Mouse (Mus musculus): ENCODE data around the gene Gm10283. TPM values are rescaled to one million over a fixed set of nuclear protein-coding genes. Genes with fewer than 3 reads are reported as not detected.

The Gm10283 gene
- total and polyA plus RNA-seq, 3 experiments = not detected

DNA sequence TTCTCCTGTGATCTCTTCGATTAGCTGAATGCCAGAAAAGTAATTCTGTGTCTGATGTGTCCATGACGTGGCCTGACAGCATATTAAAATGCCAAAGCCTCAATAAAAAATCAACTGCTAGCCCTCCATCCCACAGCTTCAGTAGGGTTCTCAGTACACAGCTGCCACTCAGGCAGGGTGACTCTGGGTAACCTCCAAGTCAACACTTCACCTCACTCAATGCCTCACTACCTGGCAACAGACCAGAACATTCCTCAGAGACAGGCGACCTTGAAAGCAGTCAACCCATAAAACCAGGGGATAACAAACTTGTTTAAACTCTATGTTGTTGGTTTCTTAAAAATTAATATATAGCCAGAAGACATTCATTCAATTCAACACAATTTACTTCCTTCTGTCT lies 10.5 kb downstream of the Gm10283 start:
- TF ChIP-seq POLR2AphosphoS5 (IDR thresholded peaks at IDR 0.05; ENCODE audit: insufficient replicate concordance, low read depth, low read length) (no peak), TAL1 (conservative IDR thresholded peaks at IDR 0.05; ENCODE audit: low read depth, low read length) (no peak), CTCF (IDR thresholded peaks at IDR 0.05; ENCODE audit: low read depth, low read length) (no peak), GATA1 (IDR thresholded peaks at IDR 0.05; ENCODE audit: borderline replicate concordance, low read length) (no peak), GATA2 (IDR thresholded peaks at IDR 0.05; ENCODE audit: borderline replicate concordance, low read depth, low read length) (no peak)
- DNase-seq (ENCODE audit: low spot score) = no peak
- H3K4me1 ChIP-seq (ENCODE audit: insufficient read depth, low read depth, low read length) = no peaks in the 10 kb centered on the region
- H3K36me3 ChIP-seq (replicated peaks) = no peaks in the 10 kb centered on the region
- no peak overlapping the region for H3K4me3 ChIP-seq (ENCODE audit: low read depth, low read length)
- H3K9me3 ChIP-seq (replicated peaks) = no peaks in the 10 kb centered on the region
- H3K27me3 ChIP-seq (ENCODE audit: insufficient read depth, low read length) = no peaks in the 10 kb centered on the region
- ATAC-seq (ENCODE audit: extremely low read depth, insufficient number of reproducible peaks, low FRiP score, poor library complexity, severe bottlenecking) = no peak

DNA sequence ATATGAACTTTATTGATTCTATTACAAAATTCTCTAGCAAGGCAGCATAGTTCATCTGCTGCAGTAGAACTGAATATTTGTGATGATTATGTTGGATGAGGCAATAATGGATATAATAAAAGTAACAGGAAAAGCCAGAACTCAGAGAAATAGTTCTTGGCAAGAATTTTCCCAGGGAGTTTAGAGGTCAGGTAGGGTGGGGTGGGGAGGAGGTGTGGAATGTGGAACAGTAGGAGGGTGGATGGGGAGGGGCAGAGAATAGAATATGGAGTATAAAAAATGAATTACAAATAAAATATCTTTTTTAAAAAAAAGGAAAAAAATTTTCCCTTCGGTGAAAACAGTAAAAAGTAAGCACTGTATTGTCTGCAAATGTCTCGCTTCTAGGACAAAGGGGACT lies 11.1 kb downstream of the Gm10283 start:
- TF ChIP-seq GATA1 (IDR thresholded peaks at IDR 0.05; ENCODE audit: borderline replicate concordance, low read length) = no peak
- no peak for TF ChIP-seq POLR2AphosphoS5 (IDR thresholded peaks at IDR 0.05; ENCODE audit: insufficient replicate concordance, low read depth, low read length)
- TF ChIP-seq TAL1 (conservative IDR thresholded peaks at IDR 0.05; ENCODE audit: low read depth, low read length) = no peak
- no peak for TF ChIP-seq GATA2 (IDR thresholded peaks at IDR 0.05; ENCODE audit: borderline replicate concordance, low read depth, low read length)
- no peak for TF ChIP-seq CTCF (IDR thresholded peaks at IDR 0.05; ENCODE audit: low read depth, low read length)
- Histone ChIP-seq H3K36me3 (replicated peaks) (no peaks in the 10 kb centered on the region), H3K4me3 (ENCODE audit: low read depth, low read length) (no peak overlapping the region), H3K9me3 (replicated peaks) (no peaks in the 10 kb centered on the region), H3K27me3 (ENCODE audit: insufficient read depth, low read length) (no peaks in the 10 kb centered on the region), H3K4me1 (ENCODE audit: insufficient read depth, low read depth, low read length) (no peaks in the 10 kb centered on the region)
- DNase-seq (ENCODE audit: low spot score) = no peak
- no peak for ATAC-seq (ENCODE audit: extremely low read depth, insufficient number of reproducible peaks, low FRiP score, poor library complexity, severe bottlenecking)

DNA sequence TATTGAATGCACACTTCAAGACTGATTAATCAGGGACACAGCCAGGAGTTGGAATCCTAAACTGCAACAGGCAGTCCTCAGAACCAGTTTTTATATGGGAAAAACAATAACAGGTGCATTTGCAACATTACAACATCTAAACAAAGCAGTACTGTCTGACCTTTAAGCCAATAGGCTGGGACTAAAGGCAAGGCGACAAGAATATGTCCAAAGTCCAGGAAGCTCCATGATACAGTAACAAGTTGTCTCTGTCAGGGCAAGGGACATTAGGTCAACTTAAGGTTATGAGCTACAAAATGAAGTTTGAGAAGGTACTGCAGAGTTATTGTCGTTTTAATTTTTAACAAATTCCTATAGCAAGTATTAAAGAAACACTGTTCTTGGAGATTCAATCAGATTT lies 12.9 kb downstream of the Gm10283 start:
- Histone ChIP-seq H3K9me3 (replicated peaks) (no peaks in the 10 kb centered on the region), H3K27me3 (ENCODE audit: insufficient read depth, low read length) (no peaks in the 10 kb centered on the region), H3K36me3 (replicated peaks) (no peaks in the 10 kb centered on the region), H3K4me1 (ENCODE audit: insufficient read depth, low read depth, low read length) (no peaks in the 10 kb centered on the region), H3K4me3 (ENCODE audit: low read depth, low read length) (no peak overlapping the region)
- TF ChIP-seq POLR2AphosphoS5 (IDR thresholded peaks at IDR 0.05; ENCODE audit: insufficient replicate concordance, low read depth, low read length) = no peak
- no peak for TF ChIP-seq CTCF (IDR thresholded peaks at IDR 0.05; ENCODE audit: low read depth, low read length)
- no peak for TF ChIP-seq GATA2 (IDR thresholded peaks at IDR 0.05; ENCODE audit: borderline replicate concordance, low read depth, low read length)
- TF ChIP-seq GATA1 (IDR thresholded peaks at IDR 0.05; ENCODE audit: borderline replicate concordance, low read length) = no peak
- TF ChIP-seq TAL1 (conservative IDR thresholded peaks at IDR 0.05; ENCODE audit: low read depth, low read length) = no peak
- ATAC-seq (ENCODE audit: extremely low read depth, insufficient number of reproducible peaks, low FRiP score, poor library complexity, severe bottlenecking) (no peak), DNase-seq (ENCODE audit: low spot score) (no peak)

DNA sequence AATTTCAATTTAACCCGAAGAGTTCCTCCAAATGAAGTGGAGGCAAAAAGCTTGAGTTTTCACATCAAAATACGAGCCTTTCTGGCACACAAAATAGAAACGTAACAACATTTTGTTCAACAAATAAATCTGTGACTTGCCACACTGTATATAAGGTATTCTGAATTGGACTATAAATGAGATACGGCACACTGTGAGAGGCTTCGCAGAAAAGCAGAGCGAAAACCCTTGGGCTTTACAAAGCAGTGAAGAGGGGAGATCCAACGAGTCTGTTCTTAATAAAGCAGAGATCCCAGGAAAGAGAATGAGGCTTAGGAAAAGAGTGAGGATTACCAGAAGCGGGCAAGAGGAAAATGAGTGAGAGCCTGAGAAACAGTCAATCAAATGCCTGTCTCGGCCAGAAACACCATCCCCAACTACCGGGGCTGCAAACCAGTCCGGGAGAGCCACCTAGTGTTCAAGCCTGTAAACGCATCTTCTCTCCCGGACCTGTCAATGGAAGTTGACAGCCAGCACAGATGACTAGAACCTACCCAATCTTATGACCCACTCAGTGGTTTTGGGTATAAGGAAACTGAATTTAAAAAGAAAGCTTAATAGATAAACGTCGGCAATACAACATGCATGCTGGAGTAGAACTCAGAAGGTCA lies 36.2 kb downstream of the Gm10283 start:
- Histone ChIP-seq H3K4me3 (ENCODE audit: low read depth, low read length) (no peak overlapping the region), H3K9me3 (replicated peaks) (peaks cover 3% of the 10 kb centered on the region), H3K27me3 (ENCODE audit: insufficient read depth, low read length) (no peaks in the 10 kb centered on the region), H3K36me3 (replicated peaks) (no peaks in the 10 kb centered on the region), H3K4me1 (ENCODE audit: insufficient read depth, low read depth, low read length) (no peaks in the 10 kb centered on the region)
- ATAC-seq (ENCODE audit: extremely low read depth, insufficient number of reproducible peaks, low FRiP score, poor library complexity, severe bottlenecking) = peak; percentile 49; the same call in 1 of the 2 replicates
- no peak for TF ChIP-seq CTCF (IDR thresholded peaks at IDR 0.05; ENCODE audit: low read depth, low read length)
- no peak for TF ChIP-seq GATA1 (IDR thresholded peaks at IDR 0.05; ENCODE audit: borderline replicate concordance, low read length)
- no peak for TF ChIP-seq GATA2 (IDR thresholded peaks at IDR 0.05; ENCODE audit: borderline replicate concordance, low read depth, low read length)
- TF ChIP-seq POLR2AphosphoS5 (IDR thresholded peaks at IDR 0.05; ENCODE audit: insufficient replicate concordance, low read depth, low read length) = no peak
- TF ChIP-seq TAL1 (conservative IDR thresholded peaks at IDR 0.05; ENCODE audit: low read depth, low read length) = no peak
- DNase-seq (ENCODE audit: low spot score) = peak; percentile 6

DNA sequence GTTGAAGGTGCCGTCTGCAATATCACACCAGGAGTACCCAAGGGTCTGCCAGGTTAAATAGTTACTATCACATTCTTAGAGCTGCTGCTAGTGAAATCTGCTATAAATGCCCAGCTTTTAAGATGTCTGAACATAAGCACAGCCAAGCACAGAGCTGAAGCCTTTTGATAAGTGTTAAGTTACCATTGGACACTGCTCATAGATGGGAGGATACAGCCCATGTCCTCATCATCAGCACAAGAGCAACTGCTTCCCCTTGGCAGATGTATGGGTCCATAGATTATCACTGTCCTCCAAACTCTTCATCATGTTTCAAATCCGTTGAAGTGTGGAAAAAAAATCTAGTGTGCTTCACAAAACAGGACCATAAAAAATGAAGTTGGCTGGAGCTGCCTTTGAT lies 53.7 kb downstream of the Gm10283 start:
- no peaks in the 10 kb centered on the region for H3K9me3 ChIP-seq (replicated peaks)
- no peaks in the 10 kb centered on the region for H3K36me3 ChIP-seq (replicated peaks)
- H3K4me1 ChIP-seq (ENCODE audit: insufficient read depth, low read depth, low read length) = no peaks in the 10 kb centered on the region
- no peaks in the 10 kb centered on the region for H3K27me3 ChIP-seq (ENCODE audit: insufficient read depth, low read length)
- DNase-seq (ENCODE audit: low spot score) = no peak
- TF ChIP-seq TAL1 (conservative IDR thresholded peaks at IDR 0.05; ENCODE audit: low read depth, low read length) (no peak), POLR2AphosphoS5 (IDR thresholded peaks at IDR 0.05; ENCODE audit: insufficient replicate concordance, low read depth, low read length) (no peak), GATA1 (IDR thresholded peaks at IDR 0.05; ENCODE audit: borderline replicate concordance, low read length) (no peak), GATA2 (IDR thresholded peaks at IDR 0.05; ENCODE audit: borderline replicate concordance, low read depth, low read length) (no peak)
- H3K4me3 ChIP-seq (ENCODE audit: low read depth, low read length) = no peak overlapping the region
- no peak for ATAC-seq (ENCODE audit: extremely low read depth, insufficient number of reproducible peaks, low FRiP score, poor library complexity, severe bottlenecking)

DNA sequence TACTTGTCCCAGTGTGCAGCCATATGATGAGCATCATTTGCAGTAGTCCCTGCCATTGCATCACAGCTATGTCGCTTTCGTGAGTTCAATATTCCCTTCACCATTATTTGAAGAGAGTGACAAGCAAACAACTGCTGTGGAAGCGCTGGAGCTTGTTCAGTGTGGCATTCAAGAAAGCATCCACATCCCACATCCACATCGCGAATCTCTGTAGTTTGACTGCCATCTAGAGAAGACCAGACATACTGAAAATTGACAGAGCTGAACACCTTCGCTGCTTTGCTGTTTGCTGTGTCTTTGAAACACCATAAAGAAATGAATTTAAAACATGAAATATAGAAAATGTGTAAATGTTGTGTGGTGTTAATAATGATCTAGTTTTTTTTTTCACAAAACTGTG lies 58.0 kb downstream of the Gm10283 start:
- Histone ChIP-seq H3K27me3 (ENCODE audit: insufficient read depth, low read length) (no peaks in the 10 kb centered on the region), H3K36me3 (replicated peaks) (no peaks in the 10 kb centered on the region), H3K9me3 (replicated peaks) (no peaks in the 10 kb centered on the region), H3K4me1 (ENCODE audit: insufficient read depth, low read depth, low read length) (no peaks in the 10 kb centered on the region), H3K4me3 (ENCODE audit: low read depth, low read length) (no peak overlapping the region)
- DNase-seq (ENCODE audit: low spot score) = no peak
- TF ChIP-seq GATA1 (IDR thresholded peaks at IDR 0.05; ENCODE audit: borderline replicate concordance, low read length) = no peak
- no peak for TF ChIP-seq TAL1 (conservative IDR thresholded peaks at IDR 0.05; ENCODE audit: low read depth, low read length)
- no peak for TF ChIP-seq GATA2 (IDR thresholded peaks at IDR 0.05; ENCODE audit: borderline replicate concordance, low read depth, low read length)
- TF ChIP-seq CTCF (IDR thresholded peaks at IDR 0.05; ENCODE audit: low read depth, low read length) = no peak
- TF ChIP-seq POLR2AphosphoS5 (IDR thresholded peaks at IDR 0.05; ENCODE audit: insufficient replicate concordance, low read depth, low read length) = no peak
- ATAC-seq (ENCODE audit: extremely low read depth, insufficient number of reproducible peaks, low FRiP score, poor library complexity, severe bottlenecking) = no peak

Data from G1E (cell line).